Mouse (Mus musculus) embryo, embryonic 10.5 days (tissue): ENCODE results near the gene Gm10295.

Experiments
- DNase-seq: peaks from one replicate; pipeline ENCODE4 v3.0.0-alpha.2; 2015; ENCODE audit warnings: low spot score

The Gm10295 gene

GRCm38 (mm10) chr7:71355596-71355995 is 4.3 kb upstream of the Gm10295 start:
- DNase-seq: no peak

- no peak for DNase-seq
Observed at GRCm38 (mm10) chr7:71348922-71349321, 2.4 kb downstream of the Gm10295 start.

GRCm38 (mm10) chr7:71324919-71325583 is 26.2 kb downstream of the Gm10295 start:
- DNase-seq: no peak

- no peak for DNase-seq
Observed at GRCm38 (mm10) chr7:71313148-71313765, 38.0 kb downstream of the Gm10295 start.

- no peak for DNase-seq
Observed at GRCm38 (mm10) chr7:71312375-71312774, 38.9 kb downstream of the Gm10295 start.

- DNase-seq: peak; percentile 45
Observed at GRCm38 (mm10) chr7:71311411-71311810, 39.9 kb downstream of the Gm10295 start.

GRCm38 (mm10) chr7:71308051-71308450 is 43.2 kb downstream of the Gm10295 start:
- no peak for DNase-seq

GRCm38 (mm10) chr7:71302714-71303113 is 48.6 kb downstream of the Gm10295 start:
- no peak for DNase-seq
